Mouse (Mus musculus) bone marrow, adult 2 months (tissue): ENCODE results near the gene Ier3.

Source experiments
- CTCF ChIP-seq: fragments of 200-500 bp; IDR thresholded peaks from 2 replicates; pipeline ENCODE4 v1.5.1; 2011; ENCODE audit warnings: low read length, control low read depth; ENCODE audit not compliant: control insufficient read depth, insufficient read depth
- POLR2A ChIP-seq: fragments of 200-500 bp; IDR thresholded peaks from 2 replicates; pipeline ENCODE4 v1.6.1; 2011; ENCODE audit warnings: low read depth, mild to moderate bottlenecking, control low read depth, low read length, borderline replicate concordance; ENCODE audit not compliant: control insufficient read depth

DNA sequence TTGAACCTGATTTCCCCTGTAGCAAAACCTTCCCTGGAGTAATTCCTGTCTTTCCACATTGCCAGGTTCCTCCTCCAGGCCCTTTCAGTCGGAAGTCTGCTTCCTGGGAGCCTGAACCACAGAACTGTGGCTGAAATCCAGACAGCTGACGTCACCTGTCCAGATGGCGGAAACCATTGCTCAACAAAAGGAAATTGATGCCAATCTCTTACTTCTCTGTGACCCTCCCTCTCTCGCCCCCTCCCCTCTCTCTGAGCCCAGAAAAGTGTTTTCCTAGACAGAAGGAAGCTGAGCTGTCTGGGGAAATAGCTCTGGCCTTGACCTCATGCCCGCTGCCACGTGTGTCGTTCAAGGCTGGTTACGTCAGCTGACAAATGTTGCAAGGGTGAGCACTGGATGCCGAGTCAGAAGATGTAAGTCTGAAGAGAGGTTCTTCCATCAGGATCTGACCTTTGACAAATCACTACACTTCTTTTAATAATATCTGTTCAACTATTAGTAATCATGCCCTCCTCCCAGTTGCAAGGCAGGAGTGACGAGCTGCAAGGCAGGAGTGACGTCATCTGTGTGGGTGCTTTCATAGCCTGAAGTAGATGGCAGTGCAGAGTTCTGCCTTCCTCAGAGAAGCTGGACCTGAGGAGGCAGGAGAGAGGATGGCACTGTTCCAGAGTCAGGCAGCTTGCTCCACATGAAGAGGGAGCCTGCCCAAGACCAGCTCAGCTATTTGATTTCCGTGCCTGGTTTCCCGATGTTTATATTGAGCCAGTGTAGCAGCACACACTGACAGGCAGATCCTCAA lies 44.5 kb upstream of the Ier3 start:
- TF ChIP-seq CTCF (no peak), POLR2A (no peak)
